Mouse (Mus musculus) neural tube, embryonic 14.5 days (tissue): ENCODE measurements around the gene Cnot10. TPM values are rescaled to one million over a fixed set of nuclear protein-coding genes. Genes with fewer than 3 reads are reported as not detected.

ENCODE experiments used
- ATAC-seq: fragments of 200-750 bp; cut with Nextera tagmentation; 2 replicates; pipeline ENCODE4 v1.8.0; 2017; ENCODE audit warnings: low read depth, mild to moderate bottlenecking, moderate TSS enrichment, moderate library complexity
- H3K27ac ChIP-seq: fragments of 300-500 bp; sonication (generic); 2 replicates; pipeline ENCODE4 v1.5.1; 2014; ENCODE audit warnings: low read depth, mild to moderate bottlenecking, control low read depth, low read length, moderate library complexity, mixed read lengths
- H3K27me3 ChIP-seq: fragments of 300-500 bp; sonication (generic); 2 replicates; pipeline ENCODE4 v1.6.1; 2014; ENCODE audit warnings: low read length; ENCODE audit not compliant: control insufficient read depth, insufficient read depth
- H3K36me3 ChIP-seq: fragments of 300-500 bp; sonication (generic); 2 replicates; pipeline ENCODE4 v1.6.1; 2014; ENCODE audit warnings: low read length, mixed read lengths; ENCODE audit not compliant: control insufficient read depth, insufficient read depth
- H3K4me1 ChIP-seq: fragments of 300-500 bp; sonication (generic); 2 replicates; pipeline ENCODE4 v1.6.1; 2014; ENCODE audit warnings: low read length; ENCODE audit not compliant: control insufficient read depth, insufficient read depth
- H3K4me2 ChIP-seq: fragments of 300-500 bp; sonication (generic); 2 replicates; pipeline ENCODE4 v1.6.1; 2014; ENCODE audit warnings: mild to moderate bottlenecking, low read depth, low read length, control low read depth
- H3K4me3 ChIP-seq: fragments of 300-500 bp; sonication (generic); 2 replicates; pipeline ENCODE4 v1.5.1; 2014; ENCODE audit warnings: low read depth, low read length, control low read depth, mixed read lengths
- H3K9ac ChIP-seq: fragments of 300-500 bp; sonication (generic); replicated peaks from 2 replicates; pipeline ENCODE4 v1.6.1; 2014; ENCODE audit warnings: low read depth, mild to moderate bottlenecking, control low read depth, low read length, mixed read lengths
- H3K9me3 ChIP-seq: fragments of 300-500 bp; sonication (generic); 2 replicates; pipeline ENCODE4 v1.6.1; 2016; ENCODE audit warnings: low read length; ENCODE audit not compliant: control insufficient read depth
- WGBS: fragments of 180-500 bp; shearing (Covaris S2); extraction: QIAGEN DNeasy Blood & Tissue Kit; methylation state at CpG from one replicate; pipeline ENCODE4 v1.1.7; 2014; 5-methylcytosine and 5-hydroxymethylcytosine counted together
- polyA plus RNA-seq: library from polyadenylated mRNA; unstranded; fragments of >200 nt; fragmentation: Nextera tagmentation; extraction: Ambion mirVana; gene quantifications from 2 replicates; pipeline ENCODE4 v1.2.1, GENCODE M21; 2014

Gene Cnot10
- polyA plus RNA-seq, 1 experiment from 2014 or later, result 54.6 TPM

DNA sequence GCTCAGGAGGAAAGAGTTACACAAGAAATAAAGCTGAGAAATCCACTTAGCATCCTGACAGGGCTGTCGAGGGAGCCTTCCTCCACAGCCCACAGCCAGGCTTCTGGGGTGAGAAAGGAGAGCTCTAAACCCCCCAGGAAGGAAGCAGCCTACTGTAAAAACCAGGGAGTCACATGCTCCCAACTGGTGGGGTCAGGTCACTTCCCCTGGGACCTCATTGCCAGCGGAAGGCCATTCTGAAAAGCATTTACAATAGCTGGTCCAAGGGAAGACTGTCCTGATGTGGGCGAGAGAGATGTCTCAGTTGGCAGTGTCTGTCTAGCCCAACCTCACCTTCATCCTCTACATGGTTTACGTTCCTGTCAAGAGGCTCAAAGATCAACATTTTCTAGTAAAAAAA lies 91.5 kb downstream of the Cnot10 start:
- 31% methylated on average over 4 of the region's 4 CpGs for WGBS

DNA sequence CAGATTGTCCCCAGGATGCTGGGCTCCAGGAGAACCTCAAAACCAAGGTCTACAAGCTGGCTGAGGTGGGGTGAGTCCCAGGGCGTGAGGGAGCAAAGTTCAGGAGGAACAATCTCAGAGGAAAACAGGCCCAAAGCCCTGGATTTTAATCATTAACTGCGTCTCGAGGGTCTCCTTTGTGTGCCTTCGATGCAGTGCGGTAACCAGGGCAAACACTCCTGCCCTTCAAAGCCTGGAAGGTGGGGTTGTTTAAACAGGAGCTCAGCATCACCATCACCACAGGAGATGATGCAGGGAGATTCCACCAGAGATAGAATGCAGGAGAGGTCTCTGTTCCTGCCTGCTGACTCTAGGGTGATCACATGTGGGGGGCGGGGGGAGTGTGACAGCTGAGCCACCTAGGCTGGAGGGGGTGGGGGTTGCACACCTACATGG lies 92.3 kb downstream of the Cnot10 start:
- no peak overlapping the region for H3K27ac ChIP-seq
- WGBS, result 27% methylated on average over 6 of the region's 6 CpGs
- no peak for ATAC-seq

More for the DNA sequence above, 91.5 kb downstream of the Cnot10 start:
- Histone ChIP-seq H3K9ac (no peak overlapping the region), H3K27ac (no peak overlapping the region), H3K27me3 (no peaks in the 10 kb centered on the region), H3K4me3 (no peak overlapping the region), H3K4me2 (no peak overlapping the region), H3K36me3 (no peaks in the 10 kb centered on the region), H3K4me1 (peaks cover 10% of the 10 kb centered on the region; the same call in 1 of the 2 replicates), H3K9me3 (no peaks in the 10 kb centered on the region)
- ATAC-seq, result no peak

GRCm38 (mm10) chr9:114546765-114547164 lies 93.2 kb downstream of the Cnot10 start:
- ATAC-seq, result no peak
- peaks cover 10% of the 10 kb centered on the region; the same call in 1 of the 2 replicates for H3K4me1 ChIP-seq
- WGBS, result 59% methylated on average over 12 of the region's 12 CpGs
- no peaks in the 10 kb centered on the region for H3K9me3 ChIP-seq
- no peaks in the 10 kb centered on the region for H3K27me3 ChIP-seq
- no peak overlapping the region for H3K4me2 ChIP-seq
- no peak overlapping the region for H3K27ac ChIP-seq
- H3K4me3 ChIP-seq, result no peak overlapping the region
- no peaks in the 10 kb centered on the region for H3K36me3 ChIP-seq
- no peak overlapping the region for H3K9ac ChIP-seq

More for the DNA sequence above, 92.3 kb downstream of the Cnot10 start:
- Histone ChIP-seq H3K4me3 (no peak overlapping the region), H3K9ac (no peak overlapping the region), H3K36me3 (no peaks in the 10 kb centered on the region), H3K4me1 (peaks cover 10% of the 10 kb centered on the region; the same call in 1 of the 2 replicates), H3K4me2 (no peak overlapping the region), H3K9me3 (no peaks in the 10 kb centered on the region), H3K27me3 (no peaks in the 10 kb centered on the region)

DNA sequence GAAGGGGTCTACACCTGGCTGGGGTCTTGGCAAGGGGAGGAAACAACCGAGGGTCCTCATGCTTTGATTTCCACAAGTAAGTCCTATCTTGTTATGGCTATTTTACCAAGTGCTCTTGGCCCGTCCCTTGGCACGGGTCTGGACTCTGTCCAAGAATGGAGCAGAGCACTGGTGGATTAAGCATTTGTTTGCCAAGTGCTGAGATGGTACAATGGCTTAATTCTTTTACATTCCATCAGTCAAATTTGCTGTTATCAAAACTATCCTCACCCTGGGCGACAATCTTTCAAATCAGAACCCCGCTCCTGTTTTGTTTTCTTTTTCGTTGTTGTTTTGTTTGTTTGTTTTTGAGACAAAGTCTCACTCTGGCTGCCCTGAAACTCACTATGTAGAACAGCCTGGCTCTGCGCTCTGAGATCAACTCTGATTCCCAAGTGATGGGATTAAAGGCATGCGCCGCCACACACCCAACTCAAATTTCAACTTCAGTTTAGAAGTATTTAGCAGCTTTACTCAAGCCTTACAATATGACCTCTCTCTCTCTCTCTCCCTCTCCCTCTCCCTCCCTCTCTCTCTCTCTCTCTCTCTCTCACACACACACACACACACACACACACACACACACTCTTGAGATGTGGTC lies 95.1 kb downstream of the Cnot10 start:
- Histone ChIP-seq H3K27me3 (no peaks in the 10 kb centered on the region), H3K27ac (no peak overlapping the region), H3K4me3 (no peak overlapping the region), H3K9me3 (no peaks in the 10 kb centered on the region), H3K9ac (no peak overlapping the region), H3K4me1 (peaks cover 10% of the 10 kb centered on the region; the same call in 1 of the 2 replicates), H3K36me3 (no peaks in the 10 kb centered on the region), H3K4me2 (peak overlapping the region; percentile 4; the same call in 1 of the 2 replicates)
- 34% methylated on average over 9 of the region's 9 CpGs for whole genome bisulfite sequencing
- no peak for ATAC-seq

DNA sequence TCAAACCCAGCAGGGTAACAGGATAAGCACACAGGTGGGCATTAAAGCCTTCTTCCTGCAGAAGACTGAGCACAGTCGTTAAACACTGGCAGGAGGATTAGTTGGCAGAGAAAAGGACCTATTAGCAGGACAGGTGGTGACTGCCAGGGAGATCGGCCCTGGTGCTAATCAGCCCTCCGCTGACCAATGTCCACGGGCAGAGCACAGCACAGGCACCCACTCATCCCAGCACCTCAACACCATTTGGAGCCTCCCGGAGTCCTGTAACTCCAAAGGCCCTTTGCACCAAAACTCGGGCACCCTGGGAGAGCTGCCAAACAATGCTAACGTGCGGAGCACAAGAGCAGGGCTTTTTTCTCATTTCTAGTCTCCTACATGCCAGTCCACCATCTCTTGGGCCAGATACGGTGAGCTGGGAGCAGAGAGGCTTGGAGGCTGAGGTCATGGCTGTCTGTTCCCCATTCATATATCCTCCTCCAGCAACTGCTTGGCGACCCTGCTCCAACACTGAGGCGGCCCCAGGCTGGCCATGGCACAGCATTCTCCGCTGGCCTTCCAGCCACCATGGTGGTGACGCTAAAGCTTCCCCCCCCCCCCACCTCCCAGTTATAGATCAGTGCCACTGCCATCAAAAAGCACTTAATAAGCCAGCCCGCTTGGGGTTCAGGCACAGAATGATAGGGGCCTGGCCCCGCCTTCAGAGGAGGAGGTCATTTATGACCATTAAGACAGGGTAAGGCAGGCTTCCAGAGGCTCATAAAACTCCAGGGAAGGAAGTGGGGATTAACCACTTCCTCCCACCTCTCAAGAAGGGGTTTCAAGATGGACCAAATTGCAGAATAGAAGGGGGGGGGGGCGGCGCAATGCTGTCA lies 95.9 kb downstream of the Cnot10 start:
- no peaks in the 10 kb centered on the region for H3K36me3 ChIP-seq
- H3K4me1 ChIP-seq, result peaks cover 10% of the 10 kb centered on the region; the same call in 1 of the 2 replicates
- H3K27me3 ChIP-seq, result no peaks in the 10 kb centered on the region
- no peak overlapping the region for H3K27ac ChIP-seq
- H3K4me2 ChIP-seq, result peak overlapping the region; percentile 4; the same call in 1 of the 2 replicates
- ATAC-seq, result peak; percentile 57; the same call in 1 of the 2 replicates
- H3K9me3 ChIP-seq, result no peaks in the 10 kb centered on the region
- WGBS, result 32% methylated on average over 16 of the region's 17 CpGs
- no peak overlapping the region for H3K4me3 ChIP-seq
- 0 out of 2 replicates have a peak overlapping the region, but pooled peaks have one; percentile 11 for H3K9ac ChIP-seq

DNA sequence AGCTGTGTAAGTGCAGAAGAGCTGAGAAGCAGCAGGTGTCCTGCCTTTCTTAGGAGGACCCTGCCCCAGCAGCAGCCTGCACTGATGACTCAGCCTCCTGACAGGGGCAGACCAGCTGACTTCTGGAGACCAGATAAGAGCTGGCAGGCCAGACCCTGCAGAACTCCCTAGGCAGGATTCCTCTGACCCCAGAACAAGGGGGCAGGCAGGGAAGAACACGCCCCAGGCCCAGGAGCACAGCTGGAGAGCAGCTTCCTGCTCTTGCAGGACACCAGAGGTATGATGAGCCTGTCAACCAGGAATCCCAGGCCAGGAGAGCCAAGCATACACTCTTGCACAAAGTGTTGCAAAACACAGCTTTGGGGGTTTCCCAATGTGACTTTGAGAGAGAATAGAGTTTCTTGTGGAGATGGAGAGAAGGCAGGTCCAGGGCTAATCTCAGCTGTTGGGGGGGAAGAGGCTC lies 98.7 kb downstream of the Cnot10 start:
- 0 out of 2 replicates have a peak, but pooled peaks cover 6% of the 10 kb centered on the region for H3K4me1 ChIP-seq
- no peaks in the 10 kb centered on the region for H3K9me3 ChIP-seq
- H3K4me3 ChIP-seq, result no peak overlapping the region
- no peak overlapping the region for H3K4me2 ChIP-seq
- 64% methylated on average over 1 of the region's 1 CpGs for WGBS
- no peak for ATAC-seq
- H3K27me3 ChIP-seq, result no peaks in the 10 kb centered on the region
- H3K9ac ChIP-seq, result no peak overlapping the region
- no peak overlapping the region for H3K27ac ChIP-seq
- H3K36me3 ChIP-seq, result no peaks in the 10 kb centered on the region

DNA sequence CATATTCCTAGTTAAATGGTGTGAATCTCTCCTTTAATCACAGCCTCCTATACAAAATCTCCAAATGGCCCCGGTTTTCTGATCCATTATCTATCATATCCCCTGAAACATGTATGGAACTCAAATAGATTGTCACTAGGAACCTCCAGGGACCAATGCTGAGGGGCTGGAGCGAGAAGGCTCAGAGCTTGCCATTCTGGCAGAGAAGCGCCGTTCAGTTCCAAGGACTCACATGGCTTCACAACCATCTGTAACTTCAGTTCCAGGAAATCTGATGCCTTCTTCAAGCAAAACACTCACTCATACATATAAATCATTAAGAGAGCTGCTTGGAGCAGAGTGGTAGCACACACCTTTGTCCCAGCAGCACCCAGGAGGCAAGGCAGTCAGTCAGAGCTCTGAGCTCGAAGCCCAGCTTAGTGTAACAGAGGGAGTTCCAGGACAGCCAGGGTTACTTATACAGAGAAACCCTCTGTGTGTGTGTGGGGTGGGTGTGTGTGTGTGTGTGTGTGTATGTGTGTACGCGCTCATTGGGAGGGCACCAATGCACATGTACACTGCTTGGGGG lies 100.9 kb downstream of the Cnot10 start:
- WGBS, result 58% methylated on average over 7 of the region's 7 CpGs
- H3K9ac ChIP-seq, result no peak overlapping the region
- H3K9me3 ChIP-seq, result no peaks in the 10 kb centered on the region
- 0 out of 2 replicates have a peak, but pooled peaks cover under 1% of the 10 kb centered on the region for H3K4me1 ChIP-seq
- no peaks in the 10 kb centered on the region for H3K27me3 ChIP-seq
- ATAC-seq, result no peak
- H3K36me3 ChIP-seq, result no peaks in the 10 kb centered on the region
- no peak overlapping the region for H3K4me2 ChIP-seq
- no peak overlapping the region for H3K27ac ChIP-seq
- H3K4me3 ChIP-seq, result no peak overlapping the region

GRCm38 (mm10) chr9:114536628-114537027 lies 103.4 kb downstream of the Cnot10 start:
- Histone ChIP-seq H3K4me3 (no peak overlapping the region), H3K27me3 (no peaks in the 10 kb centered on the region), H3K9ac (no peak overlapping the region), H3K27ac (no peak overlapping the region), H3K36me3 (no peaks in the 10 kb centered on the region), H3K4me2 (no peak overlapping the region), H3K4me1 (no peaks in the 10 kb centered on the region), H3K9me3 (no peaks in the 10 kb centered on the region)
- WGBS, result 20% methylated on average over 2 of the region's 2 CpGs
- ATAC-seq, result no peak
